Mouse (Mus musculus): Measurements from ENCODE around the gene Fgfr2.

The Fgfr2 gene

DNA sequence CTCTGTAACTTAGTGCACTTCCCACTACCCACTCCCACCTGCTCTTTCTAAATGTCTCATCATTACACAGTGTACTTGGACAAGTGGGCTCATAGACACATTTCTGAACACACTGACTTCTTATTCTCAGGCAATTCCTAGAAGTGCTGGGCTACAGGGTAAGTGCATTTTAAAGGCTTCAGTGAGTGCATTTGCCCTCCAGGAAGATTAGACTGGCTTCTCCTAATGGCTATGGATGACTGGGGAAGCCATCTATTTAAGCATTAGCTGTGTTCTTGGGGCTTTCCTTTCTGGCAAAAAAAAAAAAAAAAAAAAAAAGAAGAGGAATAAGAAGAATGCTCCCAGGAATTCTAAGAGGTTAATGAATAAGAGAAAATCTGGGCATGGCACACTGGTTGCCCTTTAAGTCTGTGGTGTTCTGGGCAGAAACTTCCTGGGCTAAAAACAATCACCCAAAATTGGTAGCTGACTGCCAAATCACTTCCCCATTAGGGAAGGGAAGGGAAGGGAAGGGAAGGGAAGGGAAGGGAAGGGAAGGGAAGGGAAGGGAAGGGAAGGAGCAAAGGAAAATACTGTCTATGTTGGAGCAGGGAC is 729.5 kb downstream of the Fgfr2 start:
- DNase-seq (ENCODE audit: extremely low spot score, low read depth, low spot score): no peak

DNA sequence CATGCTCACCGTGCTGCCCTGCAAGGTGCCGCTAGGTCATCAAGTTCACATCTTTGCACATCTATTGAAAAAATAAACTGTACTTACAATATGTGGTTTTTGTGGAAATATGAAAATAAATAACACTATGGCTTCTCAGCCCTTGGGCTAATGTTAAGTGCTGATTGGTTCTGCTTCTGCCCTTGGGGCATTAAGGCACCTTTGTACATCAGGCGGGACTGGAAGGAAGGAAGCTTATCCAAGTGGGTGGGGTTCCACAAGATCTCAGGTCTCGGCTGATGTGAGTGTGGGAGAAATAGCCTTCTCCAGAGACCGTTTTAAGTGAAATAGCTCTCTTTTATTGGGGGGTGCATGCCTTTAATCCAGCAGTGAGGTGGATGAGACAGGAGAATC is 730.1 kb downstream of the Fgfr2 start:
- no peak for DNase-seq (ENCODE audit: extremely low spot score, low read depth, low spot score)

DNA sequence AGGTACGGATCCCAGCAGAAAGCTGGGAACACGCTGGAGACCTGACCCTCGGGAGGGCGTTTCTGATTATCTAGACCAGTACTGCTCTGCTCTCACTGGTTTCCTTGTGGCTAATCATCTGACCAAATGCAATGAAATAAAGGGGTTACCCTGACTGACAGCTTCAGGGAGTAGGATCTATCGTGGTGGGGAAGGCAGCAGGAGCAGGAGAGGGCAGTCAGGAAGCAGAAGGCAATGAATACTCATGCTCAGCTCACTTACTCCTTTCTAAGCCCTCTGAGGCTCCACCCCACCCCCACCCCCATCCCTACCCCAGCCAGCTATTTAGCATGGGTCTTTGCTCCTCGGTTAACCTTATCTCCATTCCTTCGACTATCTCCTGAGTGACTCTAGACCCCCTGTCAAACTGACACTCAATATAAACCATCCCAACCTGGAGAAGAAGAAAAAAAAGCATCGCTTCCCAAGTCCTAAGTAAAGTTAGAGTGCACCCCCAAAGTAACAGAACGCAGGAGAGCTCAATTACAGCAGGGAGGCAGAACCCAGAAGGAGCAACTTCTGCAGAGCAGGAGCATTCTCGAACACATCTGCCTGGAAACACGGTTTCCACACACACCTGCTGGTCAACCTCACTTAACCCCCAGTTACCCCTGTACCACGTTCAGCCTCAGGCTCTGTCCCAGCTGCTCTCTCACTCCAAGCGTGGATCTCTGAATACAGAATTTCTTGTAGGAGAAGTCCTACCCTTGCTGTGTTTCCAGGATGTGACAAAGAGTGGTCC is 730.7 kb downstream of the Fgfr2 start:
- DNase-seq (ENCODE audit: extremely low spot score, low read depth, low spot score): no peak

DNA sequence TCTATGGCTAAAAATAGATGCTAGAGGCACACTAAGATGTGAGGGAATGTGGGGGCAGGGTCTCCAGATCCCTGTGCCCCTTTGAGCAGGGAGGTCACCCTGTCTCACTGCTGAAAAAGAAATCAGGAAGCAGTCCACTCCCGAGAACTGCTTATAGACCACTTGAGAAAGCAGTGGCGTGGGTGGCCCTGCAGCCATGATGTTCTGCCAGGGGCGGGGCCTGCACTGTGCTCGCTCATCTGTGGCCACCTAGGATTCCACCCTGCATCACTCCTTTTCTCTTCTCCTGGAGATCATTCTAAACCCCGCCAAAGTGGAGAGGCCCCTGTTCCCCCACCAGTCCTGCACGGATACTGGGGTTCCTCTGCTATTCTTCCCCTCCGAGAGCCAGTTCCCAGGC is 733.7 kb downstream of the Fgfr2 start:
- DNase-seq (ENCODE audit: extremely low spot score, low read depth, low spot score): no peak

DNA sequence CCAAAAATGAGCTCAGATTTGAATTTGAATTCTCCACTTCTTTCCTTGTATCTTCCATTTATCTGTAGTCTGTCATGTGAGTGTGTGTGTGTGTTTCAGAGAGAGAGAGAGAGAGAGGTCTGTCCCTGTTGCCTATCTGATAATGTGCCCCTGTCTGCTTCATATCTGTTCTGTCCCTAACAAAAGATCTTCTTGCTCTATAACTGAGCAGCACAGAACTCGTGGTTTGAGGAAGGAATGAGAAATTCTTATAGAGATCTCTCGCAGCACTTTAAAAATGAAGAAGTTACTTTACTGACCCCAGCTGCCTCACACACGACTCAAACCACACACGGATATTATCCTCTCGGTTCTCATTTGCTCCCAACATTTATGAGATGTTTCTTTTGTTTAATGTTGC is 735.6 kb downstream of the Fgfr2 start:
- no peak for DNase-seq (ENCODE audit: extremely low spot score, low read depth, low spot score)

DNA sequence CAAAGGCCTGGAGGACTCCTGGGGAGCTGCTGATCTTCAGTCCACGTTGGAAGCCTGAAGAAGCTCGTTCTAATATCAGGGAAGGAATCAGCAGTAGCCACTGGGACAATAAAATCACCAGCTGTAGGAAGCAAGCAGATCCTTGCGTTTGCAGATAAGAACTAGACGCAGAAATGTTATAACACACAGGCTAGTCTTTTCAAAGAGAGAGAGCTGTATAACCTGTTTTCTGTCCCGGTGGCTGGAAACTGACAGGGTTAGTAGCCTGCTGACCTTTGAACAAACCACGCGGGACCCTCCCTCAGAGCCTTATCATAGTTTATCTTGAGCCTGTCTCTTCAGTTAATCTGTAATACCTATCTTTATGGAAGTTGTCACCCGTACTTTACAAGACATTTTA is 736.8 kb downstream of the Fgfr2 start:
- DNase-seq (ENCODE audit: extremely low spot score, low read depth, low spot score): no peak

DNA sequence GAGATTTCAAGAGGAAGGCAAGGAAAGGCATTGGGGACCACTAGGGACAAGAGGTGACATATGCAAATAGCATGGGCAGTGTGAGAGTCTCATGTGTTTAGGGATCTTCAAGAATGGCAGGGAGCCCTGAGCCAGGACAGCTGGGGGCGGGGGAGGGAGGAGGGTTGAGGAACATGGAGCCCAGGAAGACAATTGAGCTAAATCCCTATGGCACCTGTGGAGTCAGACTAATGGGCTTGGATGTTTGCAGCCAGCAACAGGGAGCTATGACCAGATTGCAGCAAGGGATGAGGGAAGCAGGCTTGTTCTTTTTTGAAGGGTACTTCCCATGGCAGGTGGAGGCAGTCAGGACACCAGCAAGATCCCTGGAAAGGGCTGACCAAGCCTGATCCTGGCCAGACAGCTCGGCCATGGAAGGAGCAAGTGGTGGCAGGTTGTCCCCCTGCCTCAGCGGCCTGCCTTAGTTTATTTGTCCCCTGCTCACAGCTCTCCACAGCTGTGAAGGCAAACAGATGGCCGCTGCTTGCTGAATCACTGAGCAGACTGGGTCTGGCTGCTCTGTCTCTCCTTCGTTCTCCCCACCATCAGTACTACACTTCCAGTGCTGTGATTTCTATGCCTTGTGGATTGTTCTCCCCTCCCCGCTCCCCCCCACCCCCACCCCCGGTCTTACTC is 737.6 kb downstream of the Fgfr2 start:
- DNase-seq (ENCODE audit: extremely low spot score, low read depth, low spot score): no peak

DNA sequence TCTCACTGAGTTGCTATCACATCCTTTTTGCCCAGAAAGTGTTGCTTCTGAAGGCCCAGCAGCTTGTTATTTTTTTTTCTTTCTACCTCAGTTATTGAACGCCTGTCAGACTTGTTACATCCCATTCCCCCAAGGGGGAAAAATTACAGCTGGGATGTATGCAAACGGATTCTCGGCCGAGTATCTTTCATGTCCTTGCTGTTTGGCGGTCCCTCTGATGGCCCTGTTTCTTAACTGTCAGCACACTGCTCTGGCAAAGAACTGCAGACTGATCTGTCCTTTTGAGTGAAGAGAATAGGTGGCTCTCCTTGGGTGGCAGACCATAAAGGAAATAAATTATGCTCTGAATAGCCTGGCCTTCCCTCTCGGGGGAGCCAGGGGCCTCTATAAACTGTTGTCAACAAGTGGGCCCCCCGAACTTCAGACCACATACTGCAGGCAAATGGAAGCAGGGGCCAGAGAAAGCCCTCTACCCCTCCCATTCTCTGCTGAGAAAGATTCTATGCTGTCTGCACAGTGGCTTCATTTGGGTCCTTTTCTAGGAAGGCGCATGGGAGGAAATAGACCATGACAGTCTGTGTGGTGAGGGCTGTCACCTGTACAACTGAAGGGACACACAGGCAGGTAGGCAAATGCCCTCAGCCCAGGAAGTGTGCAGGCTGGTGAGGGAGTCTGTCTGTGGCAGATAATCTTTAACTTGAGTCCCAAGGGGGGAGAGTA is 738.3 kb downstream of the Fgfr2 start:
- no peak for DNase-seq (ENCODE audit: extremely low spot score, low read depth, low spot score)

DNA sequence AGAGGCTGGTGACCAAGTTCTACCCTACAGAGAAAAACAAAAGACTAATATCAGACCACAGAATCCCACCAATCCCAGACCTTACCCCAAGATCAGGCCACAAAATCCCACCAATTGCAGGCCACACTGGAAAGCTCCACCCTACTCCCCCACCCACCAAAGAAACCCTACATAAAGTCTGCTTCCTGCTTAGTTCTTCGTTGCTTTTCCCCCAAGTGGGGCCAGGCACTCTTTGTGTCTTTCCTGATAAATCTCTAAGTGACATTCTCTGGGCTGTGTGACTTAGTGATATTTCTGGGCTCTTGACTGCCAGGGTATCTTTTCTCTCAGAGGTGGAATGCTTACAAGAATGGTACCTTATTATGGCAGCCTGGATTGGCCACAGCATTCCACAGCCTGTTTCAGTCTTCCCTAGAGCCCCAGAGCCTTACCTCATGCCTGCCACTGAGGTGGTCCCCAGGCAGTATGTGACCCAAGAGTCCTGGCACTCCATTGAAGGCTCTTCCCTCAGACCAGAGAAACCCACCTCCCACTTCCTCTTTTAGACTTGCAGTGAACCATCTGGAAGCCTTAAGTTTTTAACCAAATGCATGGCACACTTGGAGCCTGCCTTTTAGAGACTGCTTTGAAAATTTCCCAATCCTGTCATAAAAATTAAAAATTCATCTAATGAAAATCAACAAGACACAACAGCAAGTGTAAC is 742.4 kb downstream of the Fgfr2 start:
- no peak for DNase-seq (ENCODE audit: extremely low spot score, low read depth, low spot score)

DNA sequence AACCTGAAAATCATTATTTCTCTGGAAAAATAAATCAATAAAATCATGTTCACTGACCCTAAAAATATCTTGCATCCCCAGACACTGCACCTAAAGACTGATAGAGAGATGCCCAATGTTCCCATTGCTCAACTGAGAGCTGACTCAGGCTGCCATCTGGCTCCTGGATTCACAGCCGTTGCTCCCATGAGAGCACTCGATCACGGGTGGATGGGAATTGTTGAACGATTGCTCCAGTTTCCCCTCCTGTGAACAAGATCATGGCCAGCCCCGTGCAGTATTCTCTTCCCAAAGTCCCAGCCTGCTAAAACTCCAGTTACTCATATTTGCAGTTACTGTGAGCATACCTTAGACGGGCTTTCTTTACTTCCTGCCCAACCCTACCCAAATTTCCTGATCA is 745.2 kb downstream of the Fgfr2 start:
- no peak for DNase-seq (ENCODE audit: extremely low spot score, low read depth, low spot score)

DNA sequence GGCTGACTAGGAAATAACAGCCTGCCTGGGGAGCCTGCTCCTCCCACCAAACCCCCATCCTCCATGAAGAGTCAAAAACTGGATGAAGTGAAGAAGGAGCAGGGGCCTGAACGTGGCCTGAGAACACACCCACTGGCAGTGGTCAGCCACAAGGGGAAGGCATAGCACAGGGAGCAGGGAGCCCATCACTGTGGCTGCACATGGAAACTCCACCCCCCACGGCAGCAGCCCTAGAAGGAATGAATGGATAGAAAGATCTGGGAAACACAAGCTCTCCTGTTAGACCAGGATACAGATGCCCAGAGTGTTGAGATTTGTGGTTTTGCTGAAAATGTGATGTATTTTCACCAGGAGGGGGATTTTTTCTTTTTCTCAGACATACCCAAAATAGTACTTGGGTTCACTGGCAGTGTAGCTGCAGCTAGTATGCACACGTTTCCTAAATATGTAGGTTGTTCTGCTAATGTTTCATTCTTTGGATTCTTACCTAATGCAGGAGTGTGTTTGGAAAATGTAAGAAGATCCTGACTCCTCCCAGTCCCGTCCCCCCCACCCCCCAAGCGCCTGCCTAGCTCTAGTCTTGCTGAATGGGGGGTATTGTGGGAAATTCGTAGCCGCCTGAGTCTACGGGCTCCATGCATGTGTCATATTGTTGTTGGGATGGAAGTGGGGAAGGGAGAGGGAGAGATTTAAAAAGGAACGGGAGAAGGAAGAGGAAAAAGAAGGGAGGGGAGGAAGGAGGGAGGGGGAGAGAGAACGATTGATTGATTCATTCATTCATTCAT is 749.4 kb downstream of the Fgfr2 start:
- DNase-seq (ENCODE audit: extremely low spot score, low read depth, low spot score): no peak

DNA sequence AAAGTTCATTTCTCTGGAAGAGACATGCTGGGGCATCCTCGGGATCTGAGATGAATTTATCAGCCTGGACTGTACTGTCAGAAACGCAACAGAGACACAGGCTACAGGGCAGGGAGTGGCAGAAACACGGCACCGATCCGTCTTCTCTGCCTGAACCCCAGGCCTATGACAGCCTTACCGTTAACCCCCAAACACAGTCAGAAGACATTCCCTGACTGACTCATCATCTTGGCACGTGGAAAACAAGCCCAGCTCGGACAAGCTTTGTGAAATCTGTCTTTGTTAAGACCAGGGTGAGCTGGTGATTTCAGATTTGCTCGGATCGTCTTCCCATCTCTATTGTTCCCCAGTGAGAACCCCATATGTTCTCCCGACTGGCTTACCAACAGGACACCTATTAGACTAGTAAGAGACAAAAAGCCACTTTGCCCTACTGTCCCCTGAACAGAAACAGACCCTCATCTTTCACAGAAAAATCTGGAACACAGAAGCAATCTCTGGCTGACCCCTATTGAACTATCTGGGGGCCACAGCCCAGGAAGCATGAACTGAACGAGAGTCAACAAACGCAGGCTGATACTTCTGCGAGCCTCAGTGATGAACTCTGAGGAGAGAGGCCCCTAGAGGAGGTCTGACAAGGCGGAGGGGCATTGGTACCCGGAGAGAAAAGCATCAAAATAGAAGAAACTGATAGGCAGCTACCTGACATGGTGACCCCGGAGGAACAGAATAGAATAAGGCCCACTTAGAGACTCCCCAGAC is 750.2 kb downstream of the Fgfr2 start:
- DNase-seq (ENCODE audit: extremely low spot score, low read depth, low spot score): no peak

DNA sequence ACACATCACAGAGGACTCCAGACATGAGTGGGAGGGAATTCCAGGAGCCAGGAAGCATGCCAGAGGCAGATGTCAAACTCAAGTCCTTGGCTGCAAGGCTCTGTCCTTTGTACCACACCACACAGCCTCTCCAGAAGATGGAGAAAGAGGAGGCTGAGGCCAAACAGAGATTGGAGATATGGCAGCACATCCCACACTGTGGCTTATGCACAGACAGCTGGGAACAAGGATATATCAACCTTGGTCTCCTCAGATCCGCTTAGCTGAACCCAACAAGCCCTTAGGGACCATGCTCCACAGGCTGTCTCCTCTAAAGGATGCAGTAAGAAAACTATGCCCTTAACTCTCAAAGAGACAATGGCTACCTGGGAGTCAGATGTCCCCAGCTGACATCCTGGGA is 751.3 kb downstream of the Fgfr2 start:
- DNase-seq (ENCODE audit: extremely low spot score, low read depth, low spot score): no peak

DNA sequence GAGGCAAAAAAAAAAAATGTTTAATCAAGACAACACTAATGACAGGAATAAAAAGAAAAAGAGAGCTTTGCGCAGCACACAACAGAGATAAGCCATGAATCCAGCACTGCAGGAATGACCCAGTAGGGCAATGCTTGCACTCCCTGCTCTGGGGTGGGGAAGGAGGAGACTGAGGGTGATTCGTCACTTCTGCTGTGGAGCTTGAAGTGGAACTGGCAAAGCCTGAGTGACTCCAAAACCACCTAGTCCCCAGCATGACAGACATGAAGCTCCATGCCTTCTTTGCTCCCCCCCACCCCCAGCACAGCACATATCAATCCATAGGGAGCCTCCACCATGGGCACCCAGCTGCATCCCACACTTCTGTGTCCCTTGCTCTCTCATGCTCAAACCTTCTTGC is 753.4 kb downstream of the Fgfr2 start:
- no peak for DNase-seq (ENCODE audit: extremely low spot score, low read depth, low spot score)

DNA sequence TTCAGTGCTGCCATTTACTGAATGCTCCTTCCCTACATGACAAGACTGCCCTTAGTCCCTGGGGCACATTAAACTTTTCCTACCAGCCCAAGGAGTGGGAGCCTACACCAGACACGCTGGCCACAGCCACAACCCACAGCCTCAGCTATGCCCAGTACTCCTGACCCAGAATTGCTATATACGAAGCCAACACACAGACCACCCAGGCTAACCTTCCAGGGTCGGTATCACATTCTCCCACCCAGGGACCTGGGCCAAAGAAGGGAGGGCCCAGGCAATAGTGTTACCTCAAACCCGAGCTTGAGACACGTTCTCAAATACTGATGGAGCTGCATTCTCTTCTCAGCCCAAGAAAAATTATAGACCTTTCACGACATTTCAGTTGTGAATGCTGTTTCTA is 754.3 kb downstream of the Fgfr2 start:
- no peak for DNase-seq (ENCODE audit: extremely low spot score, low read depth, low spot score)

DNA sequence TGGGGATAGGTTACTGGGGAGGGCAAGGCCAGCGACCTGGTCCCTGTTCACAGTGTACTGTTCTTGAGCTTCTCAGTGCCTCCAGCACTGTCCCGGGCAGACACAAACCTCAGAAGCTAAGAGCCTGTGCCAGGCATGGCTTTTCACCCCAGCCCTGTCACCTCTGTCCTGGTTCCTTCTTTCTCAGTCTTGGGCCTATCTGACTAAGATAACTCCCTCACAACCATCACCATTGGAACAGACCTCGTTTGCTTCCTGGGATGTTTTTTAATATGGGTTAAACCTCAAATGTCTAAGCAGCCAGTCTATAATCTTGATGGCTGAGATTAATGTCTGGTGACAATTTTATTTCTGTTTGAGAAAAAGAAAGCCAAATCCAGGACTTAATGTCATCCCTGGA is 755.8 kb downstream of the Fgfr2 start:
- DNase-seq (ENCODE audit: extremely low spot score, low read depth, low spot score): no peak

DNA sequence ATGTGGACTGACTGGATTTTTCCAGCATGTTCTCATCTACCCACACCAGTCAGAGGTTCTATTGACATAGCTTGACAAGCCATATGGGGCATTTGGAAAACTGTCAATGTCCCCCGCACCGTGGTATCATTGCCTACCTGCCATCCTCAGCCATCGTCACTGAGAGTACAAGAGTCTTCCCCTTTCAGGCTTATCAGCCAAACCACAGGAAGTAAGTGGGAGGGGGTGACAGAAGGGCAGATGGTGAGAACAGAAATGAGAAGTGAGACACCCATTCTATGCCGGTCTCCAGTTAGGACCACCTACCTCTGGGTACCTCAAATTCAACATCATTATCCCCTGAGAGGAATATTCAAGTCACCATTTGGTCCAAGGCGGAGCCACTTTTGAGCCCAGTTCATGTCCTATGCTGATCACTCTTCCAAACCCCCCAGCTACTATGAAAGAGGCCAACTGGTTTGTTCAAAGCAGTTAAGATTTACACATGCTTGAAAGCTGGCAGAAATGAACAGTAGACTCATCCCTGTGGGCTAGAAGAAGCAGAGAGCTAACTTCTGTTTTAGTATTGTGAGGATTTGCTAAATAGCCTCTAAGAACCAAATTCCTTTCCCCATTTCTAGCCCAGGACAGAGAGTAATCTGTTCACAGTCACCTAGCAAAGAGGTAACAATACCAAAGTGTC is 757.3 kb downstream of the Fgfr2 start:
- DNase-seq (ENCODE audit: extremely low spot score, low read depth, low spot score): no peak

DNA sequence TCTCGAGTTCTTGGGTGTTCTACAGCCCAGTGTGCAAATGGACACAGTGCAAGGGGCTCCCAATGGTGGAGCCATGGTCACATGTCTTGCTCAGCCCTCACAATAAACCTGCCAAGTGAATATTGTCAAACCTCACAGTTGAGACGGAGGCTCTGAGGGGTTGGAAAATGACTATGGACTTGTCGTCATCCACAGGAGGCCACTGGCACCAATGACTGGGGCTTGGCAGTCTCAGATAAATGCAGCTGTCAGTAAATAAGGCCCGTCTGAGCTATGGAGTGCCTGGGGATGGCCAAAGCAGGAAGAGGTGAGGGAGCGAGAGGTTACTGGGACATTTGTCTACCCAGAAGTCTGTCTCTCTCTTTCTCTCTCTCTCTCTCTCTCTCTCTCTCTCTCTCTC is 758.0 kb downstream of the Fgfr2 start:
- DNase-seq (ENCODE audit: extremely low spot score, low read depth, low spot score): no peak

DNA sequence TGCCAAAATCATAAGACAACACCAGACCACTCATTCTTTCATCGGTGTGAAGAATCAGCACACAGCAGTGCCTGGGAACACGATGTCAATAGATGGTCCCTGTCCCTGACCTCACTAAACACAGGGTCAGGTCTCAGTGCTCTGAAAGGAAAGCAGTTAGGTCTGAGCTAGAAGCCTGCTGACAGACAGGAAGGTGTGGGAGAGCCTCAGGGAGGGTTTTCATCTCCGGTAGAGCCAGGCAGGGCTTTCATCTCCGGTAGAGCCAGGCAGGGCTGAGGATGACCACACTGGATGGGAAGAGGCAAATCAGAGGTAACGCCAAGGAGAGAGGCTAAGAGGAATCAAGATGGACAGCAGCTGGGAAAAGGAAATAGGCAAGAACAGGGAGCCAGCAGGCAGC is 758.6 kb downstream of the Fgfr2 start:
- DNase-seq (ENCODE audit: extremely low spot score, low read depth, low spot score): no peak
